Mouse (Mus musculus) CD4-positive, CD25-positive, alpha-beta regulatory T cell, adult 4 months (primary cell): Measurements from ENCODE around the gene Dmrtc1c1. TPM values are rescaled to one million over a fixed set of nuclear protein-coding genes. Genes with fewer than 3 reads are reported as not detected.
"Not testable (repeated sequence)": the region's sequence is repeated elsewhere in the genome, so short reads cannot be mapped to it uniquely, and the experiment has no call there.

ENCODE experiments used
- ATAC-seq: one replicate; pipeline ENCODE4 v1.8.0; 2017
- polyA plus RNA-seq, 2 experiments: library from polyadenylated mRNA; unstranded; fragments of 100-300 nt; shearing (Covaris generic); gene quantifications; one replicate each; pipeline ENCODE4 v1.2.1; 2017

Dmrtc1c1 gene
- polyA plus RNA-seq = not detected

- not testable (repeated sequence) for ATAC-seq
Observed at GRCm38 (mm10) chrX:102802663-102803062, at the start of gene Dmrtc1c1. TSS of gene Dmrtc1c1 (plus strand) at chrX:102802963.

- no peak for ATAC-seq
Observed at GRCm38 (mm10) chrX:102765878-102766277, 36.9 kb upstream of the Dmrtc1c1 start.

- no peak for ATAC-seq
Observed at GRCm38 (mm10) chrX:102812311-102812710, 9.5 kb downstream of the Dmrtc1c1 start.

GRCm38 (mm10) chrX:102854516-102854915 is 51.8 kb downstream of the Dmrtc1c1 start, which contains the start of gene Dmrtc1c2:
TSS of gene Dmrtc1c2 (minus strand) at chrX:102854616.
- ATAC-seq = not testable (repeated sequence)

Other genes starting within 250 kb of the Dmrtc1c1 start
- under 1 TPM; 0.11 to 0.25 TPM for gene Phka1, start 158.7 kb upstream of the Dmrtc1c1 start, polyA plus RNA-seq
- gene Gm3880, start 116.0 kb upstream of the Dmrtc1c1 start, polyA plus RNA-seq = not detected
- not detected for gene Gm9112, start 95.3 kb upstream of the Dmrtc1c1 start, polyA plus RNA-seq
- not detected for gene Dmrtc1b, start 95.1 kb upstream of the Dmrtc1c1 start, polyA plus RNA-seq
- not detected for gene Dmrtc1c2, start 51.7 kb downstream of the Dmrtc1c1 start, polyA plus RNA-seq
- gene 1700031F05Rik, start 65.0 kb downstream of the Dmrtc1c1 start, polyA plus RNA-seq = not detected
- gene Dmrtc1a, start 105.7 kb downstream of the Dmrtc1c1 start, polyA plus RNA-seq = not detected
- gene 1700011M02Rik, start 105.9 kb downstream of the Dmrtc1c1 start, polyA plus RNA-seq = not detected
- gene 1700018G05Rik, start 125.4 kb downstream of the Dmrtc1c1 start, polyA plus RNA-seq = not detected